Mouse (Mus musculus) heart, embryonic 12.5 days (tissue): ENCODE data around the gene Auts2. TPM values are rescaled to one million over a fixed set of nuclear protein-coding genes. Genes with fewer than 3 reads are reported as not detected.

Experiments
- ATAC-seq: fragments of 200-750 bp; cut with Nextera tagmentation; 2 replicates; pipeline ENCODE4 v1.8.0; 2017; ENCODE audit warnings: moderate TSS enrichment, moderate library complexity; ENCODE audit not compliant: insufficient number of reproducible peaks, low FRiP score
- H3K27ac ChIP-seq: fragments of 300-500 bp; sonication (generic); 2 replicates; pipeline ENCODE4 v1.5.1; 2016; ENCODE audit warnings: mild to moderate bottlenecking, moderate library complexity; ENCODE audit not compliant: poor library complexity, severe bottlenecking
- H3K27me3 ChIP-seq: fragments of 300-500 bp; sonication (generic); replicated peaks from 2 replicates; pipeline ENCODE4 v1.6.1; 2016; ENCODE audit warnings: mild to moderate bottlenecking, moderate library complexity
- H3K36me3 ChIP-seq: fragments of 300-500 bp; sonication (generic); 2 replicates; pipeline ENCODE4 v1.6.1; 2016; ENCODE audit warnings: mild to moderate bottlenecking, moderate library complexity
- H3K4me1 ChIP-seq: fragments of 300-500 bp; sonication (generic); replicated peaks from 2 replicates; pipeline ENCODE4 v1.6.1; 2016; ENCODE audit warnings: mild to moderate bottlenecking
- H3K4me2 ChIP-seq: fragments of 300-500 bp; sonication (generic); 2 replicates; pipeline ENCODE4 v1.6.1; 2016; ENCODE audit warnings: mild to moderate bottlenecking, moderate library complexity
- H3K4me3 ChIP-seq: fragments of 300-500 bp; sonication (generic); 2 replicates; pipeline ENCODE4 v1.5.1; 2016; ENCODE audit warnings: mild to moderate bottlenecking
- H3K9ac ChIP-seq: fragments of 300-500 bp; sonication (generic); 2 replicates; pipeline ENCODE4 v1.6.1; 2016; ENCODE audit warnings: mild to moderate bottlenecking, moderate library complexity
- H3K9me3 ChIP-seq: fragments of 300-500 bp; sonication (generic); replicated peaks from 2 replicates; pipeline ENCODE4 v1.6.1; 2016; ENCODE audit warnings: mild to moderate bottlenecking, moderate library complexity
- WGBS: fragments of 180-500 bp; shearing (Covaris S2); methylation state at CpG from one replicate; pipeline ENCODE4 v1.1.7; 2016; 5-methylcytosine and 5-hydroxymethylcytosine counted together
- polyA plus RNA-seq: library from polyadenylated mRNA; unstranded; fragments of >200 nt; fragmentation: Nextera tagmentation; extraction: Ambion mirVana; gene quantifications from 2 replicates; pipeline ENCODE4 v1.2.1, GENCODE M21; 2016

Auts2 gene
- polyA plus RNA-seq, 1 experiment from 2014 or later = 25.3 TPM

GRCm38 (mm10) chr5:131813331-131813781 is 729.8 kb downstream of the Auts2 start:
- no peaks in the 10 kb centered on the region for H3K36me3 ChIP-seq
- no peak overlapping the region for H3K4me3 ChIP-seq
- no peak overlapping the region for H3K4me2 ChIP-seq
- 0 out of 2 replicates have a peak, but pooled peaks have one; percentile 3 for ATAC-seq
- H3K9me3 ChIP-seq = no peaks in the 10 kb centered on the region
- peak overlapping the region; percentile 60; the same call in 1 of the 2 replicates for H3K27ac ChIP-seq
- H3K4me1 ChIP-seq = peaks cover 40% of the 10 kb centered on the region
- no peaks in the 10 kb centered on the region for H3K27me3 ChIP-seq
- WGBS = 49% methylated on average over 7 of the region's 7 CpGs
- H3K9ac ChIP-seq = no peak overlapping the region

DNA sequence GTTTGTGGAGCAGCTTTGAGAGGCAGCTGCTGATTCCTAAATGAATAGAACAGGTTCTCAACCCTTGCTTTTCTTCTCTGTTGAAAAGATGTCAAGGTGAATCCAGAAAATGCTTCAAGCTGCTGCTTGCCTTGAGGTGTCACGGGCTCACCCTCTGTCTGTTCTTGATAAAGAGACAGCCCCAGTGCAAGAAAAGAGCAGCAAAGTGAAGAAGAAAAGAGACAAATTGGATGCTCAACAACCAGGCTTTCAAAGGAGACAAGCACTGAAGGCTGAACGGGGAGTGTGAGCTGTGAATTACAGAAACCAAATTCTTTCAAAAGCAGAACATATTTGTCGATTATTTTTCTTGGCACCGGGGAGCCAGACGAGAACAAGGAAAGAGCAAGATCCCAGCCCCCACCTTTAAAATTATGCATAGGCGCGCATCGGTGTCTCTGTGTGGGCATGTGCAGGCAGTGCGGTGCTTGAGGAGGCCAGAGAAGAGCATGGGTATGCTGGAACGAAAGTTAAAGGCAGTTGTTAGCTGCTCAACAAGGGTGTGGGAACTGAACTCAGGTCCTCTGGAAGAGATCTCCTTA is 730.6 kb downstream of the Auts2 start:
- Histone ChIP-seq H3K27me3 (no peaks in the 10 kb centered on the region), H3K9me3 (no peaks in the 10 kb centered on the region), H3K4me1 (peaks cover 44% of the 10 kb centered on the region), H3K36me3 (no peaks in the 10 kb centered on the region), H3K4me2 (no peak overlapping the region), H3K4me3 (no peak overlapping the region), H3K27ac (no peak overlapping the region), H3K9ac (no peak overlapping the region)
- WGBS = 67% methylated on average over 10 of the region's 10 CpGs
- ATAC-seq = no peak

DNA sequence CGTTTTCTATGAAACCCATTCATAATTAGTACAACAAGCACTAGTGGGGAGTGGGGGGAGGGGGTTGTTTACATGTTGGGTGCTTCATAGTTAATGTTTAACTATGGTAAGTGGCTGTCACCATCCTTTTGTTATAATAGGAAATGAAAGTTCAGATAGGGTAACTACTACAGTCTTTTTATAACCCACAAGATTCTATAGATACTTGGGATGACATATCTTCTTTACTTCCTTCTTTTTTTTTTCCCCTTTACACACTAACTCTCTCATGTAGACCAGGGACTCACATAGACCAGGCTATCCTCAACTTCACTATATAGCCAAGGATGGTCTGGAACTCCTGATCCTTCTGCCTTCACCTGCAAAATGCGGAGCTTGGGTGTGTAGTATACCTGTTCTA is 736.8 kb downstream of the Auts2 start:
- H3K36me3 ChIP-seq = no peaks in the 10 kb centered on the region
- H3K4me1 ChIP-seq = peaks cover 43% of the 10 kb centered on the region
- H3K27ac ChIP-seq = no peak overlapping the region
- H3K27me3 ChIP-seq = no peaks in the 10 kb centered on the region
- ATAC-seq = no peak
- H3K9ac ChIP-seq = no peak overlapping the region
- H3K4me2 ChIP-seq = no peak overlapping the region
- WGBS = 83% methylated on average over 2 of the region's 2 CpGs
- H3K4me3 ChIP-seq = no peak overlapping the region
- no peaks in the 10 kb centered on the region for H3K9me3 ChIP-seq

- Histone ChIP-seq H3K4me3 (no peak overlapping the region), H3K36me3 (no peaks in the 10 kb centered on the region), H3K9me3 (no peaks in the 10 kb centered on the region), H3K4me2 (no peak overlapping the region), H3K4me1 (peaks cover 38% of the 10 kb centered on the region), H3K9ac (no peak overlapping the region), H3K27me3 (no peaks in the 10 kb centered on the region), H3K27ac (no peak overlapping the region)
- 55% methylated on average over 4 of the region's 4 CpGs for WGBS
- ATAC-seq = no peak
Measured at GRCm38 (mm10) chr5:131805277-131805676, 737.9 kb downstream of the Auts2 start.

GRCm38 (mm10) chr5:131803609-131804008 is 739.5 kb downstream of the Auts2 start:
- Histone ChIP-seq H3K9me3 (no peaks in the 10 kb centered on the region), H3K27me3 (no peaks in the 10 kb centered on the region), H3K4me3 (no peak overlapping the region), H3K4me1 (peaks cover 38% of the 10 kb centered on the region), H3K4me2 (0 out of 2 replicates have a peak overlapping the region, but pooled peaks have one; percentile 5), H3K9ac (no peak overlapping the region), H3K36me3 (no peaks in the 10 kb centered on the region), H3K27ac (no peak overlapping the region)
- no peak for ATAC-seq
- WGBS = 28% methylated on average over 10 of the region's 10 CpGs

GRCm38 (mm10) chr5:131802340-131803036 is 740.7 kb downstream of the Auts2 start:
- WGBS = 48% methylated on average over 6 of the region's 6 CpGs
- H3K4me3 ChIP-seq = no peak overlapping the region
- no peak overlapping the region for H3K4me2 ChIP-seq
- no peaks in the 10 kb centered on the region for H3K27me3 ChIP-seq
- no peak for ATAC-seq
- peaks cover 33% of the 10 kb centered on the region for H3K4me1 ChIP-seq
- H3K36me3 ChIP-seq = no peaks in the 10 kb centered on the region
- no peak overlapping the region for H3K9ac ChIP-seq
- H3K27ac ChIP-seq = no peak overlapping the region
- no peaks in the 10 kb centered on the region for H3K9me3 ChIP-seq

DNA sequence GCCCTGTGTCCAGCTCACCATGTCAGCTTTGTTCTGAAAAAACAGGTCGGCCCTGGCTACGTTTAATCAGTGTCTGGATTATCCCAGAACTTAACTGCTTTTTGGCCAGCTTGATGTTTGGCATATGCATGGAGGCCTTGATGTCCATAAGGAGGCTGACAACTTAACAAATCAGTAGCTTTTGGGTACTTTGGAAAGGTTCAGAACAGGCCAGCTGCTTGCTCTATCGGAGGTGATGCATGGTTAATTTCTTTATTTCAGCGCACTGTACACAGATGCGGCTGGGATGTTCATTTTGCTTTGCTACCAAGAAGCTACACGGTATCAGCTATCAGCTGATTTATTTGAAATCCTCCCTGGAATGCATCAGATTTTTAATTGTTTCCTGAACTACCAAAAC is 741.2 kb downstream of the Auts2 start:
- ATAC-seq = no peak
- Histone ChIP-seq H3K27ac (no peak overlapping the region), H3K36me3 (no peaks in the 10 kb centered on the region), H3K4me2 (no peak overlapping the region), H3K9me3 (no peaks in the 10 kb centered on the region), H3K4me3 (no peak overlapping the region), H3K4me1 (peaks cover 33% of the 10 kb centered on the region), H3K9ac (no peak overlapping the region), H3K27me3 (no peaks in the 10 kb centered on the region)
- WGBS = 57% methylated on average over 6 of the region's 6 CpGs

- Histone ChIP-seq H3K4me3 (no peak overlapping the region), H3K27me3 (no peaks in the 10 kb centered on the region), H3K9ac (no peak overlapping the region), H3K36me3 (no peaks in the 10 kb centered on the region), H3K9me3 (no peaks in the 10 kb centered on the region), H3K4me2 (no peak overlapping the region), H3K27ac (no peak overlapping the region), H3K4me1 (peaks cover 24% of the 10 kb centered on the region)
- no peak for ATAC-seq
- WGBS = 65% methylated on average over 5 of the region's 5 CpGs
Measured at GRCm38 (mm10) chr5:131798373-131798772, 744.8 kb downstream of the Auts2 start.

GRCm38 (mm10) chr5:131797044-131797443 is 746.1 kb downstream of the Auts2 start:
- Histone ChIP-seq H3K27me3 (no peaks in the 10 kb centered on the region), H3K4me2 (no peak overlapping the region), H3K27ac (no peak overlapping the region), H3K4me1 (peaks cover 11% of the 10 kb centered on the region), H3K9ac (no peak overlapping the region), H3K9me3 (no peaks in the 10 kb centered on the region), H3K4me3 (no peak overlapping the region), H3K36me3 (no peaks in the 10 kb centered on the region)
- no peak for ATAC-seq

DNA sequence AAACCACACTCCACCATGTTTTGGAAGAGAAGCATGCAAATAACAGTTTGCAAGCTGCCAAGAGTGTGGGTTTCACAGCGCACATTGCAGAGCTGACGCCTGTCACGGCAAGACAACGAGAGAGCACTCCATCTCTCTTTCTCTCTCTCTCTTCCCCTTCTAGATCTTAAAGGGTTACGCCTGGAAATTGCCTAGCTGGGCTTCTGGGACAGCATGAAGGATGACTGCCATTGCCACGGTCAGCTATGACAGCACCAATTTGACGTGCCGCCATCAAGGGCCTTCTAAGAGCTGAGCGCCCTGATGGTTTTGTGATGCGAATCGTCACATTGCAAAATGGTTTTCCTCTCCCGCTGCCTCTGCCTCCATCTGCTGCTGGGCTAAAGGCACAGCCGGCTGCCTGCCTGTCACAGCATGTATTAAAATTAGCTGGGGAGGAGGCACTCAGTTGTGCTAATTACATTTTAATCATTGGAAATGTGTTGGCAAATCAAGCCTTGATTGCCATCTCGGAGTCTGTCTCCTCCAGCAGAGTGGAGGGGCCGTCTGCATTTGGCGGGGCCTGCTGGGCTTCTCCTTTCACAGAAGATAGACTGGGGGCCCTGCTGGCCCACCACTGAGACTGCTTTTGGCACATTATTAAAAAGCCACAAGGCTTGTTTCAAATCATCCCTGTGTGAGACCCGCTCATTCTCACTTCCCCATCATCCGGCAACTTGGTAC is 748.6 kb downstream of the Auts2 start:
- no peak for ATAC-seq
- H3K36me3 ChIP-seq = no peaks in the 10 kb centered on the region

GRCm38 (mm10) chr5:131789601-131790000 is 753.5 kb downstream of the Auts2 start:
- Histone ChIP-seq H3K4me1 (peaks cover 4% of the 10 kb centered on the region), H3K27me3 (no peaks in the 10 kb centered on the region), H3K4me2 (no peak overlapping the region), H3K9ac (no peak overlapping the region), H3K4me3 (no peak overlapping the region), H3K9me3 (no peaks in the 10 kb centered on the region), H3K27ac (no peak overlapping the region), H3K36me3 (no peaks in the 10 kb centered on the region)
- ATAC-seq = no peak
- WGBS = 72% methylated on average over 8 of the region's 8 CpGs

More for the DNA sequence above, 748.6 kb downstream of the Auts2 start:
- no peaks in the 10 kb centered on the region for H3K9me3 ChIP-seq
- H3K4me2 ChIP-seq = peak overlapping the region; percentile 53
- H3K27me3 ChIP-seq = no peaks in the 10 kb centered on the region
- no peak overlapping the region for H3K9ac ChIP-seq
- H3K4me3 ChIP-seq = 0 out of 2 replicates have a peak overlapping the region, but pooled peaks have one; percentile 19
- H3K4me1 ChIP-seq = peaks cover 6% of the 10 kb centered on the region
- H3K27ac ChIP-seq = no peak overlapping the region
- 38% methylated on average over 18 of the region's 18 CpGs for WGBS
